Mouse (Mus musculus): ENCODE results near the gene Anapc15-ps.

The Anapc15-ps gene

DNA sequence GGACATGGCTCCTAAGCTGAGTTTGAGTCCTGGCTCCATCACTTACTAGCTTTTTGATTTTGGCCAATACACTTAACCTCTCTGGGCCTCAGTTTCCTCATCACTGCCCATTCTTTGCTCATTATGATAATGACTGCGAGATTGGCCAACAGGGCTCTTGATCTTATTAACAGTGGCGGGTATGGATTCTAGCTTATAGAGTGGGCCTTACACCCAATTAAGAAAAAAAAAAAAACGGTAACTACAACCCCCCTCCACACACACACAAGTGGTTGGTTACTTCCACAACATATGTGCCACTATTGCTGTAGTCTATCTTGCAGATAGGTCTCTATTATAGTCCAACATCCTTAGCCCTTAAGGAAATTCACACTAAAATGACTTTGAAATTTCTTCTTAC, at the start of gene Anapc15-ps:
Gene Anapc15-ps, minus strand, starts transcription at position 101 of the 400 bp plus-strand sequence.
- no peak for DNase-seq

- DNase-seq = no peak
Observed at GRCm38 (mm10) chr10:95722203-95722611, 49.0 kb upstream of the Anapc15-ps start.

DNA sequence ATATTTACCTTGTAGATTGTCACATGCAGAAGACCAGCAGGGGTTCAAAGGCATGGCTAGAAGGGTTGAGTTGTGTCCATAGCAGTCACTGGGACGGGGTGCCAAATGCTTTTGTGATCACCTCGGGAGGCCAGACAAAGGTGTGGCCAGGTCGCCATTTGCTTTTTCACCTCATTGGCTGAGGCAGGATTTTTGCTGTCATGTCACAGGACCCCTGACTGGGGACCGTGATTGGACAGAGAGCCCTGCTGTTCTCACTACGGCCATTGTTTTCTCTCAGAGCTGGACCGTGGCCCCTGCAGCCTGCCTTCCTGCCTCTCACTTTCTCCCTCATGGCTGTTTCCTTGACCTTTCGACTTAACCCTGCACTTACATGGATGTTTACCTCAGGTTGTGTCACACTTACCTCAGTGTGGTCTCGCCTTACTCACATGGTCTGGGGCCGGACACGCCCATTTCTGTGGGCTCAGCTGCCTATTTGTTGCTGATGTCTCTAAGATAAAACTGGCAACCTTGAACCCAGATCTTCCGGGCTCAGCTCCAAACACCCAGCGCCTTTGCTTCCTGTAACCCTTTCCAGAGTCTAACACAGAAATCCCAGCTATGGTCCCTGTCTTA, 47.0 kb upstream of the Anapc15-ps start:
- DNase-seq = no peak

DNA sequence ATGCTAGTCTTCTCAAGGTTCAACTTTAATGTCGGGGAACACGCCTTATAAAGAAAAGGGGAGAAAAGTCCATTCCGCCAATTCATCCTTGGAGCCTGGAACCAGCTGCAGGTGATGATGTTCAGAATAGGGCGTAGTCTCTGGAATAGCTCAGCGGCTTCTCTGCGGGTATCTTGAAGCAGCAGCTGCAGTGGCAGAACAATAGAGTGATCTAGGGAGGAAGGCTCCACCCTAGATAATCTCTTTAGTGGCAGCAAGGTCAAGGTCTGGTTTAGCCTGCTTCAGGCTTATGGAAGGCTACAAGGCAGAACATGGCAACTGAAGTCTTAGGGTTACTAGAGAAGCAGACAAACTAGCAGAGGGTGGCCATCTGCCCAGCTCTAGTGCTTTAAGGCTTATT, 46.2 kb upstream of the Anapc15-ps start:
- no peak for DNase-seq

- no peak for DNase-seq
Observed at GRCm38 (mm10) chr10:95718760-95719159, 45.5 kb upstream of the Anapc15-ps start.

DNA sequence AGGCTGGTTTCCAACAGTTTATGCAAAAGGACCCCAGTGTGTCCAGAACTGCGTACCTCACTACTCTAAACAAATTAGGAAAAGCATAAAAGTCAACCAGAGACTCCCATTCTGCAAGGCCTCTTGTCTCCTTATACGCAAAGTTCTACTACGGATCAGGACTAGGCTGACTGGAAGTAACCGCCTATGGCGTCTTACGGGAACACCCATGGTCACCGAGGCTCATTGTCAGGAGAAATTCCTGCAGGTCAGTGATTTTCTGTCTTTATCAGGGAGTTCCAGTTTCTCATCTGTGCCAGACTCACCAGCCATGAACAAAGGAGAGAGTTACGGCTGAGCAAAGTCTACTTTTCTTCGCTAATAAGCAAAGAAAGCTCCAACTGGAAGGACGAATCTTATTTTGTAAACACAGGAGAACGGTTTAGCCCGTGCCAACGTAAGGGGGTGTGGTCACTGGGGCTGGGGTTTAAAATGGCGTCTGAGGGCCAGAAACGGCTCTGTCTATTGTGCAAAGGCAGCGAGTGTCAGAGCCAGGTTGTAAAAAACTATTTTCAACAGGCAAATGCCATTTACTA, 43.9 kb upstream of the Anapc15-ps start:
- DNase-seq = no peak

- no peak for DNase-seq
Observed at GRCm38 (mm10) chr10:95715687-95716086, 42.4 kb upstream of the Anapc15-ps start.

GRCm38 (mm10) chr10:95712221-95712620, 39.0 kb upstream of the Anapc15-ps start:
- DNase-seq = peak in 1 of 2 experiments; percentile 21

DNA sequence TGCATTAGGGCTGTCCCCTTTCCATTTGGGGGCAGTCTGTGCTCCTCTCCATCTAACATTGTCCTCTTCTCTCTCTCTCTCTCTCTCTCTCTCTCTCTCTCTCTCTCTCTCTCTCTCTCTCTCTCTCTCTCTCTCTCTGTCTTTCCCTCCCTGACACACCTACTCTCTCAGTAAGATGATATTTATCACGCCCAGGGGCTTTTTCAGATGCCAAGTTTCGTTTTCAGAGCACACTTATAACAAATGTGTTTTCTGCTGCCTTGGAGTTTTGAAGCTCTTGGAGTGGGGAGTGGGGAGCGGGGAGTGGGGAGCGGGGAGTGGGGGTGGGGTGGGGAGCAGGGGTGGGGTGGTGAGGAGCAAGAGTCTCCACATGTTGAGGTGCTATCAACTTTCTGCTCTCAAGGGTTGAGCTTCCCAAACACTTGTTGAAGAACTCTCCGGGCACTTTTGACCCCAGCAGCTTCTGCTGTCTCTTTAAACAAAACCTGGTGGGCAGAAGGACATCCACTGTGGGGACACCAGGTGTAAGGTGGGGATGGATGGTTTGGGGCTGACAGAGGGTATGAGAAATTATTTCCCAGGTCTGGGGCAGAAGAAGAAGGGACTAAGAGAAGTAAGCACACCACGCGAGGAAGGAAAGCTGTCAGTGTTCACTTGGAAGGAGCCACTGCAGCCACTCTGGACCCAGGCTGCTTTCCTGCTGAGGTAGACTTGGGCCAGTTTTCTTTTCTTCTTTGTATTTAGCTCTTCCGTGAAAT, 36.8 kb upstream of the Anapc15-ps start:
- DNase-seq = no peak

- no peak for DNase-seq
Observed at GRCm38 (mm10) chr10:95709143-95709880, 36.1 kb upstream of the Anapc15-ps start.

DNA sequence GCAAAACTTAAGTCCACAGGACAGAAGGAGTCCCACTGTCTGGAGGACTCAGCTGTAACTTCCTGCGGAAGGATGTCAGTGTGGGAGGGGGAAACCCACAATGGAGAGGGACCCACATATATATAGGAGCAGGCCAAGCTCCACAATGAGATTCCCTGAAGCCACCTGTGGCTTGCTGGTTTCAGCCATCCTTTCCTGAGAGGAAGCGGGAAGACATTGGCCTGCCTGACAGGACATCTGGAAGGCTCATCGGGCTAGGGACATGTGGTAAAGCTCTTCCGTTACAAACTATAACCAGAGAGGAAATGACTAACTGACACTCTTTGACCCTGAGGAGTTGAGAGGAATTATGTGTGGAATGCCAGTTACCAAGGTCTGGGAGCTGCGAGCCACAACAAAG, 34.8 kb upstream of the Anapc15-ps start:
- DNase-seq = peak in 1 of 2 experiments; percentile 14

GRCm38 (mm10) chr10:95706867-95707266, 33.6 kb upstream of the Anapc15-ps start:
- no peak for DNase-seq

- DNase-seq = no peak
Observed at GRCm38 (mm10) chr10:95705747-95706146, 32.5 kb upstream of the Anapc15-ps start.

DNA sequence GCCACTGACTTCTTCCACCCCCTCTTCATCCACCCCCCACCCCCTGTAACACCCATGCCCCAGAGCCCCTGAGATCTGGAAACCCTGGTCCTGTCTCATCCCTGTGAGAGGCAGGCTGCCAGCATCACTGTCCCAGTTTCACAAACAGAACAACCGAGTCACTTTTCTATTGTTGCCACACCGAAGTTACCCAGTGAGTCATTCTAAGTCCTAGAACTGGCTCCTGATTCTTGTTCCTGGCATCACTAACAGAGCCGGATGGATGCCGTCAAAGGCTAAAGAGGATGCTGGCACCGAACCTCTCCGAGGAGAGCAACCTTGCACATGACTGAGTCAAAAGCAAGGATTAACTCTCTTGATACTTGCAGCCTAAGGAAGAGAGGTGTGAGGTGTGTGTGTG, 31.6 kb upstream of the Anapc15-ps start:
- no peak for DNase-seq

GRCm38 (mm10) chr10:95703730-95704129, 30.5 kb upstream of the Anapc15-ps start:
- DNase-seq = no peak

DNA sequence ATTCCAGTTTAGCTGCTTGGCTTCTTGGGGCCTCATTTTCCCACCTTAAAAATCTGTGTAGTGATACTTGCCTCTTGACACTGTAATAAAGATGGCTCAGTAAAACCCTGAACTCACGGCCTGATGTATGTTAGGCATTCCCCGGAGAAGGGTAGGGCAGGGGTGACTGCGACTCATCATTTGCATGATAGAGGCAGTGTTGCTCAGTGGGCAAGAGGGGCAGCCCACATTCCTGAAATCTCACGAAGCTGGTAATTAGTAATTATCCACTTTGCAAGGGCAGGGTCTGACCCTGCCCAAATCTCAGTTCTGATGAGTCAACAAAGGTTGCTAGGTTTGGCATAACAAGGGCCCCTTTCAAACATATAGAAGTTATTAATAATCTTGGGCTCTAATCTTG, 27.2 kb upstream of the Anapc15-ps start:
- DNase-seq = no peak

GRCm38 (mm10) chr10:95698920-95699714, 25.9 kb upstream of the Anapc15-ps start:
- DNase-seq = no peak

DNA sequence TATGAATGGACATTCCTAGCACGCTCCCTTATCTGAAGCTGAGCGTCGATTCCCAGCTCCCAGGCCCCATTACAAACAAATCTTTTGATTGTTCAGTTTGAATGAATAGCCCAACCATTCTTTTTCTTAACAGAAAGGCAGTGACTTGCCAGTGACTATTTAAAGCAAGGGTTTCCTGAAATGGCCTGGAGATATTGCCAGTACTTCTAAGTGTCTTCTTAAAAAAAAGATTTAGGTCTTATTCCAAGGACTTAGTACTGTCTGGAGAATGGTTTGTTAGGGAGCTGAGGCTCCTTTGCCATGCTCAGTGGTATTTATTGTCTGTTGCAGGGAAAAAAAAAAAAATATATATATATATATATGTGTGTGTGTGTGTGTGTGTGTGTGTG, 23.0 kb upstream of the Anapc15-ps start:
- DNase-seq = no peak

DNA sequence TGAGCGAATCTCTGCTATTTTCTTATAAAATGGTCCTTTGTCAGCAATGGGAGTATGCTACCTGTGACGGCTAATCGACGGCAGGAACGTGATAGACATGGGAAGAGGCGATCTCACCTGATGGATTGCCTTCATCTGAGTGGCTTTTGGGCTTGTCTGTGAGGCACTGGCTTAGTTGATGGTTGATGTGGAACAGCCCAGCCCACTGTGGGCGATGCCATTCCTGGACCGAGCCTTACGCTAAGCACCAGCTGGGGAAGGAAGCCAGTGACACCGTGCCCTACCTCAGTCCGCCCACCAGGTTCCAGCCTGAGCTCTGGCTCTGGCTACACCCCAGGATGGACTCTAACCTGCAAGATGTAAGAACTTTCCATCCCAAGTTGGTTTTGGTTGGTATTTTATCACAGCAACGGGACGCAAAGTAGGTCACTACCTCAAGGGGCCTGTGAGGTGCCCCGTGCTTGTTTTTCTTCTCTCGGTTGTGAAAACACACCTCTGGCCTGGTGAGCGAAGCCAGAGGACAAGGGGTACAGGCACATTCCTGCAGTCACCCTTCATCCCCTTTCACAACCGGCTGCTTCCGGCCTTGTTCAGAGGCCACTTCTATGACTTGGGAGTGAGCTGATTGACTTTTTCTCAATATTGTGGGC, 22.5 kb upstream of the Anapc15-ps start:
- DNase-seq = no peak

GRCm38 (mm10) chr10:95694559-95695251, 21.5 kb upstream of the Anapc15-ps start:
- no peak for DNase-seq

DNA sequence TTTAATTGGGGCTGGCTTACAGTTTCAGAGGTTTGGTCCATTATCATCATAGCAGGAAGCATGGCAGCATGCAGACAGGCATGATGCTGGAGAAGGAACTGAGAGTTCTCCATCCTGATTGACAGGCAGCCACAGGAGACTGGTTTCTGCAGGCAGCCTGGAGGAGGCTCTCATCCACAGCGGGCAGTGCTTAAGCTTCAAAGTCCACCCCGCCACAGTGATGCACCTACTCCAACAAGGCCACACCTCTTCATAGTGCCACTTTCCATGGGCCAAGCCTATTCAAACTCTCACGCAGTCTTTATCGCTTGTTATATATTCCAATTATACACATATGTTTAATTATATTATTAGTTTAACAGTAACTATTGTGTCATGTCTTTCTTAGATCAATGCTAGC, 18.1 kb upstream of the Anapc15-ps start:
- DNase-seq = no peak

Data from thymus, adult 18-20 months (tissue).